7 mouse cellular contexts compared by ENCODE assay signal in the genomic region with DNA sequence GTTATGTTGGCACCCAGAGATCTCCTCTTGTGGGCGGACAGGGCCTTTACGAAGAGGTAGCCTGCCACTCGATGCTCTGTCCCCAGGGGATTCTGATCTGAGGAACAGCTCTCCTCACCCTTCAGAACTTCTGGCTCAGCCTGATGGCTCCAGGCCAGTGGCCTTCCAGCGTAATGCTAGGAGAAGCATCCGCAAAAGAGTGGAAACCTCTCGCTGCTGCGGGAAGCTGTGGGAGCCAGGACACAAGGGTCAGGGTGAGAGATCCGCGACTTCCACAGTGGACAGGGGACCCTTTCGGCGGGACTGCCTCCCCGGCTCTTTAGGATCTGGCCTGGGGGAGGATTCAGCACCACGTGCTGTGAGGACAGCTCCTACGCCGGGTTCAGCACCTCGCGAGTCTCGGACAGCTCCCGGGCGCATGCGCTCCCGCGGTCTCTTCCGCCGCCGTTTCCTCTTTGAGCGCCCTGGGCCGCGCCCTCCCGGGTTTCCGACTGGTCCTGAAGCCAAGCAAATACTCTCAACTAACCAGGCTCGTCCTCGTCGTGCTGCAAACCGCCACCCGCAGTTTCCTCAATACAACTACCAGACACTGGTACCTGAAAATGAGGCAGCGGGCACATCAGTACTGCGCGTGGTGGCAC. TPM values are rescaled to one million over a fixed set of nuclear protein-coding genes. Genes with fewer than 3 reads are reported as not detected.
DNase-seq lines count a peak whose midpoint lies in the region; ATAC-seq and TF ChIP-seq lines count a peak whose summit lies in the region.

No protein-coding gene starts in this region.

- peak; percentile 88 for DNase-seq in adrenal gland, postnatal 10 days
- DNase-seq in embryo, embryonic 10 days (ENCODE audit: low spot score) = peak; percentile 64
- DNase-seq in gastrocnemius, postnatal 4 days (ENCODE audit: low spot score in 2 of 2) = peak; percentile 72 to 78
- peak; percentile 94 for DNase-seq in intestine, embryonic 14.5 days (ENCODE audit: low spot score)
- DNase-seq in liver = peak; percentile 76
- DNase-seq in spleen, adult 2 months (ENCODE audit: low read depth in 1 of 2, low spot score in 2 of 2) = peak; percentile 27 to 49

- 3% methylated on average over 39 of the region's 39 CpGs for WGBS in intestine, embryonic 14.5 days
- 1% methylated on average over 39 of the region's 39 CpGs for WGBS in midbrain, embryonic 16.5 days
- 4% methylated on average over 39 of the region's 39 CpGs for WGBS in spleen, adult 2 months

- no peaks in the 10 kb centered on the region for H3K9me3 ChIP-seq in intestine, embryonic 14.5 days (ENCODE audit: control insufficient read depth, low read length)
- H3K9me3 ChIP-seq in midbrain, embryonic 16.5 days (replicated peaks; ENCODE audit: control insufficient read depth, low read length, poor library complexity, severe bottlenecking) = no peaks in the 10 kb centered on the region

- H3K27me3 ChIP-seq in intestine, embryonic 14.5 days (replicated peaks; ENCODE audit: control insufficient read depth, insufficient read depth, low read length) = peaks cover 97% of the 10 kb centered on the region
- no peaks in the 10 kb centered on the region; the same call in 1 of the 2 replicates for H3K27me3 ChIP-seq in midbrain, embryonic 16.5 days (ENCODE audit: control insufficient read depth, insufficient read depth, low read depth, low read length)
- H3K27me3 ChIP-seq in spleen, adult 2 months (ENCODE audit: control insufficient read depth, insufficient read depth, low read length) = peaks cover 17% of the 10 kb centered on the region

- no peak overlapping the region for H3K27ac ChIP-seq in intestine, embryonic 14.5 days (ENCODE audit: low read depth)
- peak overlapping the region; percentile 87 for H3K27ac ChIP-seq in midbrain, embryonic 16.5 days (ENCODE audit: low read length)
- no peak overlapping the region for H3K27ac ChIP-seq in spleen, adult 2 months (ENCODE audit: insufficient read depth, low read length)

- no peaks in the 10 kb centered on the region for H3K36me3 ChIP-seq in intestine, embryonic 14.5 days (ENCODE audit: control insufficient read depth, insufficient read depth, low read length)
- peaks cover 27% of the 10 kb centered on the region for H3K36me3 ChIP-seq in midbrain, embryonic 16.5 days (ENCODE audit: control insufficient read depth, insufficient read depth, low read length)
- H3K36me3 ChIP-seq in spleen, adult 2 months (ENCODE audit: control insufficient read depth, insufficient read depth, low read length) = no peaks in the 10 kb centered on the region

- peaks cover 10% of the 10 kb centered on the region for H3K4me1 ChIP-seq in intestine, embryonic 14.5 days (replicated peaks; ENCODE audit: control insufficient read depth, insufficient read depth, low read length)
- H3K4me1 ChIP-seq in midbrain, embryonic 16.5 days (ENCODE audit: control insufficient read depth, insufficient read depth, low read length) = peaks cover 39% of the 10 kb centered on the region
- H3K4me1 ChIP-seq in spleen, adult 2 months (ENCODE audit: control insufficient read depth, insufficient read depth, insufficient read length) = peaks cover 8% of the 10 kb centered on the region

- TF ChIP-seq CTCF in spleen, adult 2 months (IDR thresholded peaks at IDR 0.05; ENCODE audit: extremely low read depth, insufficient read depth, insufficient read length, insufficient replicate concordance) = no peak

- TF ChIP-seq POLR2A in spleen, adult 2 months (IDR thresholded peaks at IDR 0.05; ENCODE audit: low read depth, low read length) = no peak

- peak overlapping the region; percentile 42 for H3K4me3 ChIP-seq in intestine, embryonic 14.5 days (ENCODE audit: low read depth, low read length)
- H3K4me3 ChIP-seq in midbrain, embryonic 16.5 days (ENCODE audit: low read depth, low read length) = peak overlapping the region; percentile 77
- no peak overlapping the region; the same call in 1 of the 2 replicates for H3K4me3 ChIP-seq in spleen, adult 2 months (ENCODE audit: extremely low read depth, insufficient read depth, insufficient read length)

- H3K4me2 ChIP-seq in intestine, embryonic 14.5 days (ENCODE audit: low read length) = peak overlapping the region; percentile 67
- H3K4me2 ChIP-seq in midbrain, embryonic 16.5 days (ENCODE audit: low read length) = peak overlapping the region; percentile 94

- peak; percentile 54 for ATAC-seq in intestine, embryonic 14.5 days (replicated peaks; ENCODE audit: low FRiP score, low TSS enrichment, low read depth)
- no peak for ATAC-seq in midbrain, embryonic 16.5 days

- no peak overlapping the region for H3K9ac ChIP-seq in intestine, embryonic 14.5 days (ENCODE audit: low read length)
- H3K9ac ChIP-seq in midbrain, embryonic 16.5 days (ENCODE audit: low read depth, low read length) = peak overlapping the region; percentile 93

RNA-seq across cellular contexts. Expression of a gene that starts 0.7 kb away (rescaled TPM):
- total RNA-seq in adrenal gland, postnatal 10 days (2021) = 1 to 10 TPM; 3.3 to 4.9 TPM
- under 1 TPM; 0.22 to 0.31 TPM for total RNA-seq in gastrocnemius, postnatal 4 days (2021)
- 1.3 and 2.1 TPM in 2 replicates for polyA plus RNA-seq in intestine, embryonic 14.5 days (2014; fragmentation: Nextera tagmentation; extraction: Ambion mirVana)
- 12.7 and 16.4 TPM in 2 replicates for polyA plus RNA-seq in midbrain, embryonic 16.5 days (2015; fragmentation: Nextera tagmentation; extraction: Ambion mirVana)
- polyA plus RNA-seq in spleen, adult 2 months (2012; rRNA removed) = 0.83 and 1.2 TPM in 2 replicates

RNA-seq across cellular contexts. Expression of a gene that starts 18.7 kb away (rescaled TPM):
- 1 to 10 TPM; 6.9 to 9.5 TPM for total RNA-seq in adrenal gland, postnatal 10 days (2021)
- total RNA-seq in gastrocnemius, postnatal 4 days (2021) = 1 to 10 TPM; 6.6 to 9.2 TPM
- polyA plus RNA-seq in intestine, embryonic 14.5 days (2014; fragmentation: Nextera tagmentation; extraction: Ambion mirVana) = 14.3 and 15.3 TPM in 2 replicates
- 33.2 and 51.7 TPM in 2 replicates for polyA plus RNA-seq in midbrain, embryonic 16.5 days (2015; fragmentation: Nextera tagmentation; extraction: Ambion mirVana)
- polyA plus RNA-seq in spleen, adult 2 months (2012; rRNA removed) = 26.4 and 35.1 TPM in 2 replicates

RNA-seq across cellular contexts. Expression of a gene that starts 26.3 kb away (rescaled TPM):
- total RNA-seq in adrenal gland, postnatal 10 days (2021) = 10 to 100 TPM in 1 of 2 experiments, 1 to 10 TPM in 1; 9.8 to 13.8 TPM
- 10 to 100 TPM in 1 of 2 experiments, 1 to 10 TPM in 1; 9.8 to 11.2 TPM for total RNA-seq in gastrocnemius, postnatal 4 days (2021)
- 13.5 and 14.8 TPM in 2 replicates for polyA plus RNA-seq in intestine, embryonic 14.5 days (2014; fragmentation: Nextera tagmentation; extraction: Ambion mirVana)
- polyA plus RNA-seq in midbrain, embryonic 16.5 days (2015; fragmentation: Nextera tagmentation; extraction: Ambion mirVana) = 17.5 and 19.0 TPM in 2 replicates
- 13.0 and 14.9 TPM in 2 replicates for polyA plus RNA-seq in spleen, adult 2 months (2012; rRNA removed)

RNA-seq across cellular contexts. Expression of a gene that starts 43.2 kb away (rescaled TPM):
- total RNA-seq in adrenal gland, postnatal 10 days (2021) = 10 to 100 TPM; 74.2 to 82.0 TPM
- total RNA-seq in gastrocnemius, postnatal 4 days (2021) = 10 to 100 TPM; 43.7 to 44.3 TPM
- polyA plus RNA-seq in intestine, embryonic 14.5 days (2014; fragmentation: Nextera tagmentation; extraction: Ambion mirVana) = 107 and 110 TPM in 2 replicates
- polyA plus RNA-seq in midbrain, embryonic 16.5 days (2015; fragmentation: Nextera tagmentation; extraction: Ambion mirVana) = 199 and 222 TPM in 2 replicates
- polyA plus RNA-seq in spleen, adult 2 months (2012; rRNA removed) = 35.9 and 43.2 TPM in 2 replicates

Comparison
In these comparisons a context has a peak if more than half of its experiments do, and no peak if none do; other contexts are left out.
1. DNase-seq: peak in every context shown above with its lines; median percentile 94 in intestine, embryonic 14.5 days; 88 in adrenal gland, postnatal 10 days; 76 in liver; 75 in gastrocnemius, postnatal 4 days; 64 in embryo, embryonic 10 days; 38 in spleen, adult 2 months.